8 mouse cellular contexts compared by ENCODE assay signal in the genomic region with DNA sequence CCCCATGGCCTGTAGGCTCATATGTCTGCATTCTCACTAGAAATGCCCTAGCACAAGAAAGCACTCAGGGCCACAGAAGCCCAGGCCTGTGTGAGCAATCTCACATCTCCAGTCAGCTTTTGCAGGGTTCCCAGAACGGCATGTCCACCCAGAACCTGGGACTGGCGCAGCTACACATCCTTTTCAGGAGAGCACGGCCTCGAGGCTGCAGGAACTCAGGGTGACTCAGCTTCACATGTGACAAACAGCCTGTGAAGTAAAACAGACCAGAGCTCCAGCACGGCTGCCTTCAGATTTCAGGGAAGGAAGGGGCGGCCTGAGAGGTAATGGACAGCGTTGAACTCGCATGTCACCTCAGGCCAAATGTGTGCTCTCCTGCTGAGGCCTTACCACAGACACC. TPM values are rescaled to one million over a fixed set of nuclear protein-coding genes. Genes with fewer than 3 reads are reported as not detected.
DNase-seq lines count a peak whose midpoint lies in the region; ATAC-seq lines count a peak whose summit lies in the region.

No protein-coding gene starts in this region.

- no peak overlapping the region for H3K4me3 ChIP-seq in kidney, embryonic 16.5 days (ENCODE audit: low read length)
- no peak overlapping the region for H3K4me3 ChIP-seq in macrophage (ENCODE audit: inconsistent target)
- no peak overlapping the region for H3K4me3 ChIP-seq in midbrain, embryonic 15.5 days

- H3K9ac ChIP-seq in kidney, embryonic 16.5 days (replicated peaks; ENCODE audit: low read length) = no peak overlapping the region
- no peak overlapping the region for H3K9ac ChIP-seq in midbrain, embryonic 15.5 days

- peaks cover 17% of the 10 kb centered on the region for H3K4me1 ChIP-seq in kidney, embryonic 16.5 days (ENCODE audit: insufficient read depth, low read length)
- no peaks in the 10 kb centered on the region for H3K4me1 ChIP-seq in midbrain, embryonic 15.5 days

- no peak for DNase-seq in kidney, adult 8-10 months
- DNase-seq in adrenal gland, adult 2 months = peak; percentile 84
- no peak for DNase-seq in testis, postnatal 14 days (ENCODE audit: low spot score)
- DNase-seq in left cerebral cortex, postnatal 4 days = no peak

- no peak overlapping the region for H3K4me2 ChIP-seq in kidney, embryonic 16.5 days (replicated peaks; ENCODE audit: low read depth, low read length)
- H3K4me2 ChIP-seq in midbrain, embryonic 15.5 days = no peak overlapping the region

- H3K27ac ChIP-seq in kidney, embryonic 16.5 days (ENCODE audit: low read length) = peak overlapping the region; percentile 73
- peak overlapping the region; percentile 49 for H3K27ac ChIP-seq in macrophage
- no peak overlapping the region for H3K27ac ChIP-seq in midbrain, embryonic 15.5 days

- H3K79me2 ChIP-seq in macrophage (ENCODE audit: inconsistent target) = no peaks in the 10 kb centered on the region

- WGBS in kidney, embryonic 16.5 days = 49% methylated on average over 8 of the region's 8 CpGs
- WGBS in macrophage (ENCODE audit: missing documents) = 14% methylated on average over 8 of the region's 8 CpGs
- 80% methylated on average over 8 of the region's 8 CpGs for WGBS in midbrain, embryonic 15.5 days

- no peaks in the 10 kb centered on the region for H3K36me3 ChIP-seq in kidney, embryonic 16.5 days (ENCODE audit: insufficient read depth, low read length)
- H3K36me3 ChIP-seq in macrophage (ENCODE audit: inconsistent target) = no peaks in the 10 kb centered on the region
- H3K36me3 ChIP-seq in midbrain, embryonic 15.5 days (replicated peaks) = no peaks in the 10 kb centered on the region

- no peak; the same call in 1 of the 2 replicates for ATAC-seq in kidney, embryonic 16.5 days (ENCODE audit: low FRiP score, low TSS enrichment)
- ATAC-seq in granulocyte monocyte progenitor cell, adult 5-6 weeks (replicated peaks; ENCODE audit: poor library complexity, severe bottlenecking) = peak; percentile 26; the same call in 1 of the 2 replicates
- ATAC-seq in midbrain, embryonic 15.5 days (replicated peaks) = no peak

- intact Hi-C loops in left cerebral cortex, postnatal 4 days (cut with DNase I) = no loop called here

- no peaks in the 10 kb centered on the region for H3K9me3 ChIP-seq in kidney, embryonic 16.5 days (ENCODE audit: low read length)
- H3K9me3 ChIP-seq in midbrain, embryonic 15.5 days = no peaks in the 10 kb centered on the region

- H3K27me3 ChIP-seq in kidney, embryonic 16.5 days (ENCODE audit: insufficient read depth, low read length) = no peaks in the 10 kb centered on the region
- H3K27me3 ChIP-seq in midbrain, embryonic 15.5 days (replicated peaks) = no peaks in the 10 kb centered on the region

RNA-seq across cellular contexts. Expression of a gene that starts 29.6 kb away (rescaled TPM):
- 71.9 and 73.0 TPM in 2 replicates for polyA plus RNA-seq in kidney, embryonic 16.5 days (2015; fragmentation: Nextera tagmentation; extraction: Ambion mirVana)
- total RNA-seq in adrenal gland, adult 2 months (2021) = 100 to 1,000 TPM; 137 to 233 TPM
- 187 and 234 TPM in 2 replicates for polyA plus RNA-seq in adrenal gland, adult 2 months (2012; rRNA removed)
- 16.9 and 26.1 TPM in 2 replicates for total RNA-seq in granulocyte monocyte progenitor cell, adult 5-6 weeks (2014; fragmentation: Nextera tagmentation)
- total RNA-seq in granulocyte monocyte progenitor cell, adult 5-6 weeks (2017) = 173 and 195 TPM in 2 replicates
- 100 to 1,000 TPM in 10 of 26 experiments, 10 to 100 TPM in 16; 17.6 to 414 (median 78.5) TPM for total RNA-seq in macrophage (2018; cell fraction: chromatin; rRNA removed)
- 100 to 1,000 TPM in 18 of 26 experiments, 10 to 100 TPM in 8; 46.1 to 671 (median 174) TPM for total RNA-seq in macrophage (2018; cell fraction: cytosol; rRNA removed)
- total RNA-seq in macrophage (2018; cell fraction: nucleus; rRNA removed) = 100 to 1,000 TPM in 24 of 26 experiments, 10 to 100 TPM in 2; 58.0 to 810 (median 256) TPM
- 85.3 to 155 TPM (median 144 TPM) in 3 replicates for polyA plus RNA-seq in macrophage (2018)
- 49.9 and 53.9 TPM in 2 replicates for polyA plus RNA-seq in midbrain, embryonic 15.5 days (2015; fragmentation: Nextera tagmentation; extraction: Ambion mirVana)
- total RNA-seq in left cerebral cortex, postnatal 4 days (2021) = 10 to 100 TPM; 35.5 to 37.4 TPM
